Mouse (Mus musculus) CH12F3 (cell line): ENCODE data around the gene Trim41.

Source experiments
- in situ Hi-C: fragments of 300-500 bp; cut with MboI; formaldehyde crosslinking; loops from 2 replicates; pipeline ENCODE4 v1.14.3; 2020; ENCODE audit warnings: low sequenced_read_pairs

The Trim41 gene

DNA sequence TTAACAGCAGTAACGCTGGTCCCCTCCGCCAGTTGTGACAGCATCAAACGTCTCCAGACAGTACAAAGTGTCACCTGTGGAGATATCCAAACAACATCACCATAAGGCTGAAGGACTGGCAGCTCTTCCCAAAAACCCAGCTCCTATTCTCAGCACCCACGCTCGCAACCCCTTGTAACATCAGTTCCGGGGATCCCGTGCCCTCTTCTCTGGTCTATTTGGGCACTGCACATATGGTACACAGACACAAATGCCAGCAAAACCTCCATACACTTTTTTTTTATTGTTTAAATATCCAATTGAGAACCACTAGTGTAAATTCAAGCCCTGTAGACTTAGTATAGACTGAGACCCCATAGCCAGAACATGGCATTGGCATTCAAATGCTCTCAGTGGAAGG lies 21.9 kb downstream of the Trim41 start:
- in situ Hi-C loops = no loop called here

DNA sequence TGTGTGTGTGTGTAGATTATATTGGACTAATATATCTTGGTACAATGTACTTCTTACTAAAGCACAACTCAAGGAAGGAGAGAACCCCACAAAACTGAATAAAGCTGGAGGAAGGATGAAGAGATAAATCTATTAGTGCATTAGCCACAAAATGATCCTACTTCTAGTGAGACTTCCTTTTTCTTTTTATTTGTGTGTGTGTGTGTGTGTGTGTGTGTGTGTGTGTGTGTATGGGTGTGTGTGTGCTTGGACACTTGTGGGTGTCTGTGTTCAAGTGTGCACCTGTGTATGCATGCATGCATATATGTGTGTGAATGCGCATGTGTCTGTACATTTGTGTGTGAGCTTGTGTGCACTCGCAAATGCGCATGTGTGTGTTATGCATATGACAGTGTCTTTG lies 24.0 kb downstream of the Trim41 start:
- in situ Hi-C loops = loop anchor here (5.0 kb wide), 1 partner anchor 59 kb away; no protein-coding TSS in a partner anchor

DNA sequence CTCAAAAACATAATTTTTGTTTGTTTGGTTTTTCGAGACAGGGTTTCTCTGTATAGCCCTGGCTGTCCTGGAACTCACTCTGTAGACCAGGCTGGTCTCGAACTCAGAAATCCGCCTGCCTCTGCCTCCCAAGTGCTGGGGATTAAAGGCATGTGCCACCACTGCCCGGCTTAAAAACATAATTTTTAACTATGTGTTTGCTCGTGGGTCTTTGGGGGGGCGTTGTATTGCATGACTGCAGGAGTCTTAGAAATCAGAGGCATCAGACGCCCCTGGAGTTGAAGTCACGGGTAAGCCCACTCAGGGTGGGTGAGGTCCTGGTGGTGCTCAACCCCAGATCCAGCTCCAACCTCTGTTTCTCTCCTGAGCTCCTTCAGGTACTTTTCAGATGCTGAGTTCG lies 25.3 kb downstream of the Trim41 start:
- in situ Hi-C loops = loop anchor here (5.0 kb wide), 1 partner anchor 60 kb away; no protein-coding TSS in a partner anchor

DNA sequence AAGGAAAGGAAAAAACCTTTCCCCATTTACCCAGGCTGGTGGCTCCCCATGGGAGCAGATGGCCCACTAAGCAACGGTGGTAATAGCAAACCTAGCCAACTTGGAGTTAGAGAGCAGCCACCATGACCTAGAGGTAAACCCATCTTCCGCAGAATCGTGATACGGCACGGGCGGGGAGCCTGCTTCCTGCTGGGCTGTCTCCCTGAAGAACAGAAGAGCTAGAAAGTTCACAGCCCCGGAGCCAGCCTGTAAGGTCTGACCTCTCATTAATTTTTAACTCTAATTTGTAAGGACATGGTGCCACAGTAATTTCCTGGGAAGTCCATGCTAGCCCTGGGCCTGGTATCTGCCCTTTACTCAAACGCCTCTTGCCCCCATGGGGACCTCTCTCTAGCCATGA lies 26.2 kb downstream of the Trim41 start:
- in situ Hi-C loops = loop anchor here (5.0 kb wide), 1 partner anchor 61 kb away; no protein-coding TSS in a partner anchor

DNA sequence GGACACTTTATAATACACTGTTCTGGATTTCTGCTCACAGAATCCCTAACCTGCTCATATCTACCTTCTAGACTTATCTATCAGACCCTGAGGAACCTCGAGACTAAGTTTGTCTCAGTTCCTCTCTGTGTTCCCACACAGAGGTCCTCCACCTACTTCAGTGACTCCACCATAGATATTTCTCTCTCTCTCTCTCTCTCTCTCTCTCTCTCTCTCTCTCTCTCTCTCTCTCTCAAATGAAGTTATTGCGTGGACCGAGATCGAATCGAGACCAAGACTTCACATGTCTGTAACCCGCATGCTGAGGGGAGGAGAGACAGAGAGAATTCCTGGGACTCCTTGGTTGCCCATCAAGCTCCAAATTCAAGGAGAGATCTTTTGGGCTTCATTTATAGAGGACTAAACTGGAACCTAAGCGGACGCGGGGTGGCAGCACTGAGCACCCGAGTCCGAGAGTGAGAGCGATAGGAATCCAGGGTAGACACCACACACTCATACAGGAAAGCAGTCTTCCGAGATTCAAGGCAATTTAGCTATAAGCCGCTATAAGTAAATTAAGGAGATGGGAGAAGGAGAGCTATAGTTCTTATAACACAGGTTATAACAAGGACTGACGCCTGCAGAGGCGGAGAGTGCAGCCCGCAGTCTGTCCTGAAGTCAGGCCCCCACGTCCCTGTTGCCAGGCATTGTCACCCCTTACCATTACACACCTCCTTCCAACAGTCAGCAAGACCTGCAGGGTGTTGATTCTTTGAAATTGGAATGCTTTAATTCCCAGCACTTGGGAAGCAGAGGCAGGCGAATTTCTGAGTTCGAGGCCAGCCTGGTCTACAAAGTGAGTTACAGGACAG lies 27.0 kb downstream of the Trim41 start:
- in situ Hi-C loops = loop anchor here (5.0 kb wide), 1 partner anchor 62 kb away; no protein-coding TSS in a partner anchor

DNA sequence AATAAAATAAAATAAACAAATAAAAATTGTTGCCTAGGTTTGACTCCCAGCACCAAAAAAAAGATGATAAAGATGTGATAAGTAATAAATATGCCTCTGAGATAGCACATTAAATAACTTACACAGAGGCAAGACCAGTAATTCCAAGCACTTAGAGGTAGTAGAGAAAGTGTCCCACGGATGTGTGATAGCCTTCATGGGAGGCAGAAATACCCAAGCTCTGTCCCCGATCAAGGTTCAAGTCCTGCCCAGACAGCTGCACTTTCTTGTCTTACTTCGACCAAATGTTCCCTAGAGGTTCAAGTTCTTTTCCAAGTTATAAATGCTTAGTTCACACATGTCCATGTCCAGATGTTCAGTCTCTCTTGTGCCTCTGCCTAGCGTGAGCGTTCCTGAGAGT lies 27.9 kb downstream of the Trim41 start:
- in situ Hi-C loops = no loop called here

DNA sequence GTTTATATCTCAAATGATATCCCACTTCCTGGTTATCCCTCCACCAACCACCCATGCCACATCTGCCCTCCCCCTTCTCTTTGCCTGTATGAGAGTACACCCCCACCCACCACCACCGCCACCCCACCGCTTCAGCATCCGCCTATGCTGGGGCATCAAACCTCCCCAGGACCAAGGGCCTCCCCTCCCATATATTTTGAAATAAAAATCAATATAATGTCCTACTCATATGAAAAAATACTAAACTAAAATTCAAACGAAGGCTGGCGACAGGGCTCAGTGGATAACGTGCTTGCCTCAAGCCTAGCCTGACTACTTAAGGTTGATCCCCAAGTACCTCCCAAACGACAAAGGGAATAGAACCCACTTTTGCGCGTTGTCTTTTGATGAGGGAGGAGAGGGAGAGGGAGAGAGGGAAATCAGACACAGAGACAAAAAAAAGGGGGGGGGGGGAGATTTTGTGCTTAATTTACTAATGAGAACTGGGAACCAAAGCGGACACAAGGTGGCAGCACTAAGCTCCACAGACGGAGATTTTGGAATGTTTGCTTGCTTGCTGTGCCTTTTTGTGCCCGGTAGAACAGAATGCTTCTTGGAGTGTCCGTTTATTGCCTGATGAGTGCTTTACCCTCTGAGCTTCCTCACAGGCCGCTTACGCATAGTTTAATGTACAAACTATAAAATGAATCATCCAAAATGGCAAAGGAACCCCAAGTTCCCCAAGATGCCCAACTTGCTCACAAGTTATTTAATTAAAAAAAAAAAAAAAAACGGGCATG lies 28.7 kb downstream of the Trim41 start:
- in situ Hi-C loops = no loop called here

DNA sequence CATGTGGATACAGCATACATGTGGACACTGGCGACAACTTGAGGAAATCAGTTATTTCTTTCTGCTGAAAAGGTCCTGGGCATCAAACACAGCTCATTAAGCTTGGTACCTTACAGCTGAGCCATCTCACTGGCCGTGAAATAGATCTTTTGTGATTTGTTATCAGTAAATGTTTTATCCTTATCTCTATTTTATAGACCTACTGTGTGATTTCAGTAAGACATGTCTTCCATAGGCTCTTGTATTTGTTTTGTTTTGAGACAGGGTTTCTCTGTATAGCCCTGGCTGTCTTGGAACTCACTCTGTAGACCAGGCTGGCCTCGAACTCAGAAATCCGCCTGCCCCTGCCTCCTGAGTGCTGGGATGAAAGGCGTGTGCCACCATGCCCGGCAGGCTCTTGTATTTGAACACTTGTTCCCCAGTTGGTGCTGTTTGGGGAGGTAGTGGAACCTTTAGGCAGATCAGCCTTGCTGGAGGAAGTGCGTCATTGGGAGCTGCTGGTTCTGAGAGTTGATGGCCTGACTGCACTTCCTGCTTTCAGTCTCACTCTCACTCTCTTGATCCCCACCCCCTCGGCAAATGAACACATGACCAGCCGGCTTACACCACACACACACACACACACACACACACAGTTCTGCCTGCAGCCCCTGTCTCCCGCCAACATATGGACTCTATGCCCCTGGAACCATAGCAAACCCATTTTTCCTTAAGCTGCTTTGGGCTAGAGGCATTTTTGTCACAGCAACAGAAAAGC lies 29.5 kb downstream of the Trim41 start:
- in situ Hi-C loops = no loop called here

DNA sequence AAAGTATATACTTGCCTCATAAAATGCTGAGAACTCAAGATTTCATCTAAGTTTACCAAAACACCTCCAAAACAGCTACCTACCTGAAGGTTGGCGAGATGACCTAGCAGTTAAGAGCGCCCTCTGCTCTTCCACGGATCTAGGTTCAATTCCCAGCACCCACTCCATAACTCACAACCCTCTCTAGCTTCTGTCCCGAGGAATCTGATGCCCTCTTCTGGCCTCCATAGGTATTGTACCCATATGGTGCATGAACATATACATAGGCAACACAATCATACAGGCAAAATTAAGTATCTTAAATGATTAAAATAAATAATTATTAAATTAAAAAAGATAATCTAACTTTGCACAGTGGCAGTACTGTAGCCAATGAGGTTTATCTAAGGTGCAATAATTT lies 34.9 kb downstream of the Trim41 start:
- in situ Hi-C loops = no loop called here

DNA sequence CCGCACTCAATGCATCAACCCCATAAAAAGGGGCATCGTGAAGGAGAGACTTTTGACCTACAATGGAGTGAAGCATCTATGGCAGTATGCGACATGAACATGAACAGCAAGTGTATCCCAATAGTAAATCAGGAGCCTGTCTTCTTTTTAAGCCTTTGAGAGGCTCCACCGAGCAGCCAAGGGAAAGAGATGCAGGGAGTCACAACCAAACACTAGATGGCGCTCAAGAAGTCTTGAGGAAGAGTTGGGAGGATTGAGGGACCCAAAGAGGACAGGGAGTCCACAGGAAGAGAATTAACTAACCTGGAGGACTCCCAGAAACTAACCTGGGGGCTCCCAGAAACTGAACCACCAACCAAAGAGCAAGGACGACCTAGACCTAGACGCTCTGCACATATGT lies 37.7 kb downstream of the Trim41 start:
- in situ Hi-C loops = no loop called here

DNA sequence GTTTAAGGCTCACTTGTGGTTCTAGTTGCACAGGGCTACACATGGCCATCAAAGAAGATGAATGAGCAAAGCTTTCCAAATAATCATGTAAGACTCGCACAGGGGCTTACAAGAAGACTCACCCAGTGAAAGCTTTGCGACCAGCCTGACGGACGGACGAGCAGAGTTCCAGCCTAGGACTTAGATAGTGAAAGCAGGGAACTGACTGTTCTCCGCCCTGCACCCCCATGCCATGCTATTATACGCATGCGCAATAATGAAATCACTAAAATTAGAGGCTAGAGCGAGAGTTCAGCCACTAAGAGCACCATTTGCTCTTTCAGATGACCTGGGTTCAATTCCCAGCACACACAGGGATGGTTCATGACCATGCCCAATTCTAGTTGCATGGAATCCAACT lies 39.9 kb downstream of the Trim41 start:
- in situ Hi-C loops = no loop called here

DNA sequence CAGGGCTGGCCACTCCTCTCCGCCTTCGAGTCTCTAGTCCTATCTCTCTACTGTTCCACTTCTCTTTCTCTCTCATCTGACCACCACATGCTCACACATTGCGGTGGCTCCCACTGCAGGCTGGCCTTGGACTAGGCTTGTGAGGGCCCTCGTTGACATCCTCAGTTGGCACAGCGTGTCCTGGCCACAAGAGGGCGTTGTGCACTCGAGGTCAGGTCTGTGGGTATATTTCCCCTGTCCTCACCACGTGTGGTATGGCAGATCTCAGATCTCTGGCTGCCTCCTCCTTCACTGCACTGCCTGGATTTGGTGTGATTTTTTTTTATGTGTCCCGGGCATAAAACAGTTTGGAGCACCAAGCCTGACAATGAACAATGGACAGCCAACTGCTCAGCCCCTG lies 40.5 kb downstream of the Trim41 start:
- in situ Hi-C loops = no loop called here

DNA sequence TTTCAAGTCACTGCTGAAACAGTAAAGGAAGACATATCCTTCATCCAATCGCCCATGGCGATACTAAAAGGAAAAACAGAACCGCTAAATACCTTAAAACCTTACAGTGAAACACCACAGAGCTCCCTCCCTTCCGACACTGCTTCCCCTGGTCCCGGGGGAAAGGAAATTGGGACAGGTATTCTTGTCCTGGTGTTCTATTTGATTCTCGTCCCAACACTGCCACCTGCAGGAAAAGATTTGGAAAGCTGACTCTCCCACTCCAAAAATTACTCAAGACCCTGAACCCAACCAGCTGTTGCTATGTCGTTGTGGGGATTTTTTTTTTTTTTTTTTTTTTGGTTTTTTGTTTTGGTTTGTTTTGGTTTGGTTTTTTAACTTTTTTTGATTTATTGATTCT lies 41.7 kb downstream of the Trim41 start:
- in situ Hi-C loops = no loop called here

DNA sequence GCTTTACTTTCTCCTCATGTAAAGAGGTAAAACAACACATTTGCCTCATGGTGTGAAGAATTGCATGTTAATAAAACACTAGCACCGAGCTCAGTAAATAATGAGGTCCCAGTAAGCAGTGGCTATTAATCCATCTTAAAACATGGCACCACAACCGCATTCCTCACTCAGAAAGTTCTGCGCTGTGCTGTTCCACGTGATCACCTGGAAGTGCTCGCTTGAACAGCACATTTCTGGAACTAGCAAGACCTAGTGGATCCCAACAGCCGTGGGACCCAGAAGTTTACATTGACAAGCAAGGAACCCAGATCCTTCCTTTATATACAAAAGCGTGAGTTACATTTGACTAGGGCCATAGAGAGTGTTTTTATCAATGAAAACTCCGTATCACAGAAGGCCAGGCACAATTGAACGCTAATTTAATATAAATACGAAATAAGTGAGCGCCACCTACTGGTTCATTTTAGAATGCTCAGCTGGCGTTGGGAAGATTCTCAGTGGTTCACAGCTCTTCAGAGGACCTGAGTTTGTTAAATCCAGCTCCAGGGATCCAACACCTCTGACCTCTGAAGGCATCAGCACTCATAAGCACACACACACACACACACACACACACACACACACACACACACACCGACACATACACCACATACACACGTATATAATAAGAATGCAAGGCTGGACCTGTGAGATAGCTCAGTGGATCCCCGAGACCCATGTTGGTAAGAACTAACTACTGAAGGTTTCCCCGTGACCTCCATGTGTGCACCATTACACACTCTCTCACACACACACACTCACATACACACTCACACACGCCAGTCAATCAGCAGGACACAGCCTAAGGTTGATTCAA lies 42.5 kb downstream of the Trim41 start:
- in situ Hi-C loops = no loop called here

DNA sequence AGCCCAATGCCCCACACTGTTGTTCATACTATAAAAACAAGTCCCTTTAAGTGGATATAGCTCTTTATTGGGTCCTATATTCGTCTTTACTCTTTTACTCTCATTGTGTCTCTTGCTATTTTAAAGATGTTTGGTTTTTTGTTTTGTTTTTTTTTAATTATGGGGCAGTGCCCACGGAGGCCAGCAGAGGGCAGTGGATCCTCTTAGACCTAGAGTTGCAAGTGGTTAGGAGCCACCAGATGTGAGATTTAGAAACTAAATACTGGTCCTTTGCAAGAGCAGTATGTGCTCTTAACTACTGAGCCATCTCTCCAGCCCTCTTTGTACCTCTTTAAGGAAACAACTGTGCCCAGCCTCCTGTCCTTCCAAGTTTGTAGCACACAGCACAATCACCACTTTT lies 45.5 kb downstream of the Trim41 start:
- in situ Hi-C loops = no loop called here

DNA sequence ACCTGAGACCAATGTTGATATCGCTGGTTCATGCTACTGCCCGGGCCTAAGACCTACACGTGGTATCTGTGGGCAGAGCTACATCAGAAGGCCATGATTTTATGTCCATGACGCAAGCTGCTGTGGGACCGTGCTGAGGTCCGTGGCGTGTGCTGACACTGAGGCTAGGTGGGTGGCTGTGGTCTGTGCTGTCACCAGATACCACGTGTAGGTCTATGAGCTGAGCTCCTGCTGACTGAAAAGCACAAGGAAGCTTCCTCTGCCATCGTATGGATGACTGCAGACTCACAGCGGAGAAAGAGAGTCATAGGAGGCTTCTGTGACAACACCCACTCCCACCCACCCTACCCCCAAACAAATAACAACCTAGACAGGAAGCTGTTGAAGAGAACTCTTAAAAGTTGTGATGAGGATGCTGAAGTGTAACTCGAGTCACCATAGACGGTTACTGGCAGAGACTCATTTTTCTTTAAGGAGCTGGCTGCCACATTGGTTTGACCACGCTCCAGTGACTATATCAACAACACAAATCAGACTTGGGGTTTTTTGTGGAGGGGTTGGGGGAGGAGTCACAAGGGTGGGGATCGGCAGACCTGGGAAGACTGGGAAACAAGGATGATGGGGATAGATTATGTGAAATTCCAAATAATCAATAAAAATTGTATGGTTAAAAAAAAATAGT lies 49.8 kb downstream of the Trim41 start:
- in situ Hi-C loops = no loop called here

DNA sequence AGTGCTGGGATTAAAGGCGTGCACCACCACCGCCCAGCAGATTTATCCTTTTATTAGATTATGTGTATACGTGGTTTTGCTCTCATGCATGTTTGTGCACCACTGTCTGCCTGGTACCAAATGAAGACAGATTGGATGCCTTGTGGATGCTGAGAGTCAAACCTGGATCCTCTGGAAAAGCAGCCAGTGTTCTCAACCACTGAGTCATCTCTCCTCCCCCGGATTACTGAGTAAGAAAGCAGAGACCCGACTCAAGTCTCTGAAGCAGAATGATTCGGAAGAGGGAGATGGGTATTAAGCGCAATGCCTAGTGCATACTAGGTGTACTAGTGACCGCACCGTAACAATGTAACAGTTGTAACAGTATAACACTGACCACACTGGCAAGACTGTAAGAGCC lies 53.0 kb downstream of the Trim41 start:
- in situ Hi-C loops = no loop called here

DNA sequence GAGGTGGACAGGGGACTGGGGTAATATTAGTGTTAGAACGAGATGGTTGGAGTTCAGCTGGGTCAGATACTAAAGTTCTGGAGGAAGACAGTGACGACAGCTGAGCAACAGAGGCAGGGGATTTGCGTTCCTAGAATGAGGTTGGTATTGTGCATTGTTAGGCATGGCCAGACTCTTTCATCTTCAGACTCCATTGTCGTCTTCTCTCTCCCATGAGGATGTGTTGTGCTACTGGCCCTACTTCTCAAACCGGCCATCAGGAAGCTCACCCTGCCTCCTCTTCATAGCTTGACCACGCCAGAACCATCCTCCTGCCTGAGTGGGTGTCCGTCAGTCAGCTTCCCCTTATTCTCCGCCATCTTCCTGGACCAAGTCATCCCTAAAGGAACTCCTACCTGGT lies 58.1 kb downstream of the Trim41 start:
- in situ Hi-C loops = no loop called here
